Mouse (Mus musculus) frontal cortex, postnatal 36 days (tissue): ENCODE measurements around the gene Gnat3.
"Not testable (repeated sequence)": the region's sequence is repeated elsewhere in the genome, so short reads cannot be mapped to it uniquely, and the experiment has no call there.

Experiments used
- DNase-seq, 2 experiments: peaks; one replicate each; pipeline ENCODE4 v3.0.0; 2022; ENCODE audit warnings: low spot score in 2 of 2

The Gnat3 gene

DNA sequence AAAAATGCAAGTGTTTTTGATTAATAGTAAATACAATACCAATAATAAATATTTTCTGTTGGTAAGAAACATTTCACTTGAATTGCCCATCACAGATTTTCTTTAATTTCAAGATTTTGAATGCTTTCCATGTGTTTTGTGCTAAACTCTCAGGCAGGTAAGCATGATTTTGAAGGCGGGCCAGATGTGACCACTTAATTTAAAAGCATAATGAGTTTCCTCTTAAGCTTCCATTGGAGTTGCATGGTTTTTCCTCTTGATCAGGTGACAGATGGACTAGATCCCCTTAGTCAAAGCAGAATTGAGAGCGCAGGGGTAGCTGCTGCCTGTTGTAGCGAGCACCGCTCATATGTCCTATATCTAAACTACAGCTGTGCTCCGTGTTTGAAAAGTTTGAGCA is at the start of gene Gnat3:
Gnat3 (plus strand) TSS at position 301 of the 400 bp plus-strand sequence.
- no peak for DNase-seq

DNA sequence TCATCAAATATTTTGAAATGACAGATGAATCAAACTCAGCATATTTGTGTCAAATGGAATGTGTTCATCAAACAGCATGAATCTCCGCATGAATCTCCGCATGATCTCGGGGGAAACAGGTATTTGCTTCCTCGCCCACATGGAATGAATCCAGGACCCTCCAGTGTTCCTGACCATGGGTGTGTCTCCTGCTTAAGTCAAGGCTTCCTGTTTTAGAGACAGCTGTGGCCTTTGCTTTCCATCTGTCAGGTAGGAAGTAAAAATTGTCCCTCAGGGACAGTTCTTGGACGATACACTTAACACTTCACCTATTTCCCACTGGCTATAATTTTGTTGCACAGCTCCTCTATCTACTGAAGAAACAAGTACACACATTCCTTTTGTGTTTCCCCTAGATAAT is 43.4 kb upstream of the Gnat3 start:
- no peak for DNase-seq

DNA sequence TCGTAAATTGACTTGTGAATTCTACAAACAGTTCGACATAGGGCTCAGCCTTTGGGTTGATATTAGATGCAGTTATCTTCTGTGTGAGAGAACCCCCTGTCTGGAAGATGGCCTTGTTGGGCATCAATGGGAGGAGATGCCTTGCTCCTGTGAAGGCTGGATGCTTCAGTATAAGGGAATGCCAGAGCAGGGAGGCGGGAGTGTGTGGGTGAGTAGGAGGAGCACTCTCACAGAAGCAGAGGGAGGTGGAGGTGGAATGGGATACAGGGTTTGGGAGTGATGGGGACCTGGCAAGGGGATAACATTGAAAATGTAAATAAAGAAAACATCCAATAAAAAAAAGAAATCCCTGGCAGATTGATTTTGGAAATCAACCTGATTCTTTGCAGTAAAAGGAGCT is 38.7 kb upstream of the Gnat3 start:
- DNase-seq = no peak

DNA sequence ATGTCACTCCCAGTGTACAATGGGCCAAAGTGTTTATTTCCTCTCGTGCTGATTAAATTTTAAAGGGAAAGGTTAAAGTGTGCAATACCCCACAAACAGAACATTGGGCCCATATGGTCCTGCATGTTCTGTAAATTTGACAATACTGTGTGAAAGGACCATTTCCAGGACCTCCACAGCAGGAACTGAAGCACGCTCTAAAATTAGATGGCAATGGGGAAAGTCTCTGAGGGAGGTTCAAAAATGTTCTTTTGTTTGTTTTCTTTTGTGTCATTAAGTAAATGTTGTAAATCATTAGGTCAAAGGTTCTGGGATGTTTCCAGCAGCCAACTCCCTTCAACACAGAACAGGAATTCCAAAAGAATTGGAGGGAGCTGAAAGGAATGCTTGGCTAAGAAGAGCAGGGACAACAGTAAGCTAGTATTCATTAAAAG is 38.2 kb upstream of the Gnat3 start:
- no peak for DNase-seq

DNA sequence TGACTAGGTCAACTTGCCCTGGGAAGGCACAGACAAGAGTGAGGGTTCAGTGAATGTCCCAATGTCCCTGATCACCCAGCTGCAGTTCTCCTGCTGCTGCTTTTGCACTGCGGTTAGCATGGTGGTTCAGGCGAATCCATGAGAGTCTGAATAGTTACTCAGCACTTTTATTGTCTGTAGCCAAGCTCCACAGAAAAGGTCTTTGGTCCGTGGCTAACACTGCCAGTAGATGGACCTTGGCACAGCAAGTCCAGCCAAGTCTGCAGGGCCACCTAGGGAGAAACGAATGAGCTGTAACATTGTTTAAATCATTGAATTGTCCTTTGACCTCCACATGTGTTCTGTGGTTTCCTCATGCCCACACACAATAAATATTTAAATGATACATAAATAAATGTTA is 33.9 kb upstream of the Gnat3 start:
- no peak for DNase-seq

DNA sequence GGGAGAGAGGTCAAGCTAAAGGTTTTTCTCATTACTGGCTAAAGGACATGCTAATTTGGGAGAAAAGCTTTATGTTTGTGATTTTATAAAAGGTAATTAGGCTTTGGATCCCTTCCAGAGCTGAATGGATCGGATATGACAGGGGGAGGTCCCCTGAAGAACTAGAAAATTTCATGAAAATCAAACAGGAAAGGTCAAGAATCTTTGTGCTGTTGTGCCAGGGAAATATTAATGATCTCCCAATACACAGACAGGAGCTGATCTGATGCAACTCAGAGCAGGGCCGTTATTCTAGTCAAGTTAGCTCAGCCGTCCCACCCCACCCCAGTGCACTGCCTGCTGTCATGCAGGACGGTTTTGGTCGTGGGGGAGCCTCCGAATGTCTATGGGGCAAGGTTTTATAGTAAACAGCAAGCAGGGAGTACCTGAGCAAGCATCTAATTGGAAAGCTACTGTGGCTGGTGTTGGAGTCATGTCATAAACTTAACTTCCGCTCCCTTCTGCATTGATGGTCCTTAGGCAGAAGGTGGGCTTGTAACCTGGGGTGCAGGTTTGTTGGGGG is 33.3 kb upstream of the Gnat3 start:
- DNase-seq = no peak

DNA sequence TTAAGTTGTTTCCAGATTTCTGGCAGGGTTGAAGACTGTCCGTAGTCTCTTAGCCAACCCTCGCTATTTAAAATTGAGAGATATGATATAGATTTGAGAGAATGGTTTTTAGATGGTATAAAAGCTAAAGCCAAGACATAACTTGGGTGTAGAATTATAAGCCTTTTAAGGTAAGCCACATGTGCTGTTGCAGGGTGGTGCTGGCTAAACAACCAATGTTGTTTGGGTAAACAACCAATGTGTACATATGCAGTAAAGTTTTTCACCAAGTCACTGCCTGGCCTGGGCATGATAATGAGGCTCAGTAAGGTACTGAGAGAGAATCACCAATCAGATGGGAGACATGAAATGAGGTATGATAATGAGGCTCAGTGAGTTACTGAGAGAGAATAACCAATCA is 30.8 kb upstream of the Gnat3 start:
- not testable (repeated sequence) for DNase-seq

DNA sequence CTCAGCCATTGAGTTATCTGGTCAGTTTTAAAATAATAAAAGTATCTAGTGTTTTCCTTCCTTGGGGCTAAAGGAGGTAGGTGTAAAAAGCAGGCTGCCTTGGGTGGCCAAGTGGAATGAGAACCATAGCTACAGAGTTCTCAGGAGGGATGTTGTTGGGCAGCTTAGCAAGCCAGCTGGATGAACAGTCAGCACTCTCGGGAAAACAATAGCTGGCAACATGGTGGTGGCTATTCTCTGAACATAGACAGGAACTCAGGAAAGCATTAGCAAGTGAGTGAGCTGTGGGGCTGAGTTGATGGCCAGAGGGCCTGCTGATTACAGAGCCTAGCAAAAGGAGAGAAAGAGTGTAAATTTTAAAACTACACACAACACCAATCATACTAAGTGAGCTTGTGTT is 27.8 kb upstream of the Gnat3 start:
- no peak for DNase-seq

DNA sequence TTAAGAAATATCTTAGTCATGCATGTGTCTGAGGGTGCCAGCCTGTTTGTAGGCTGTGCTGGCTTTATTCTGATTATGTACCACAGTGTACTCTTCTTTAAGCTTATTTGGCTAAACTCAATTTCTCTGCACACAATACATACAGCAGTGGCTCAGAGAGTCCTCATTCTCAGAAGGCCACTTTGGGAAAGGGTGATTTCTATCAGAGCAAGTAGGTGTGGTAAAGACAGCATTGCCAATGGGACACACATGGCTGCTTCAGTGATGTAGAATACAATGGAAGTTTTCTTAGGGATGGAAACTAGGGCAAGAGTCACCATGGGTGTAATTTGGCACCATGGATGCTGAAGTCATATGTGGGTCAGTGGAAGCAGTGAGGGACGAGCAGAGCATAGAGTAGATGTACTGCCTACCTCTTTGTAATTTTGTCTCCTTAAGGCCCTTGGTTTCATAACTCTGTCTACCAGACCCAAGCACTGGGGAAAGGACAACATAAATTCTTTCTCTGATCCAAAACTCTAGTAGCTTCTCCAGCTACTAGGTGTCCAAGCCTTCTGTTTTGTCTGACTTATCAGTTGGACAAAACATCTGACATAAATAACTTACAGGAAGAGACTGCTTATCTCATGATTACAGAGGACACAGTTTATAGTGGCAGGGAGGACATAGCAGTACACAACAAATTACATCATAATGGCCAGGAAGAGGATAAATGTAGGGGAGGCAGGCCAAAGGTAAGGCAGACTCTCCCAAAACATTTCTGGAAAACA is 24.0 kb upstream of the Gnat3 start:
- DNase-seq = no peak

DNA sequence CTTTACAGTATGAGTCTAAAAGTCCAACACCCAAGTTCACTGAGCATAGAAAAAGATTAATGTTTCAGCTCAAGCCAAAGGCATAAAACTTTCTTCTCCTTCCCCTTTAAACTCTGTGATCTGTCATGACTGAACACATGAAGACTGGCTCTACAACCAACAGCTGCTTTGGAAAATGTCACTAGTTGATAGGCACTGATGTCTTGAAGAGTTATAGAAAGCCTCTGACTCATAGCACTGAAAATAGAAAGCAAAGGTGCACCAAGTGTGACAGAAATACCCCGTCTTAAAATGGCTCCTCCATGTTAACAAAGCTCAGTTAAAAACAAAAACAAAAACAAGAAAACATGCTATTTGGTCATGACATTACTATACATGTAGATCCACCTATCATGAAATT is 5.9 kb upstream of the Gnat3 start:
- no peak for DNase-seq

DNA sequence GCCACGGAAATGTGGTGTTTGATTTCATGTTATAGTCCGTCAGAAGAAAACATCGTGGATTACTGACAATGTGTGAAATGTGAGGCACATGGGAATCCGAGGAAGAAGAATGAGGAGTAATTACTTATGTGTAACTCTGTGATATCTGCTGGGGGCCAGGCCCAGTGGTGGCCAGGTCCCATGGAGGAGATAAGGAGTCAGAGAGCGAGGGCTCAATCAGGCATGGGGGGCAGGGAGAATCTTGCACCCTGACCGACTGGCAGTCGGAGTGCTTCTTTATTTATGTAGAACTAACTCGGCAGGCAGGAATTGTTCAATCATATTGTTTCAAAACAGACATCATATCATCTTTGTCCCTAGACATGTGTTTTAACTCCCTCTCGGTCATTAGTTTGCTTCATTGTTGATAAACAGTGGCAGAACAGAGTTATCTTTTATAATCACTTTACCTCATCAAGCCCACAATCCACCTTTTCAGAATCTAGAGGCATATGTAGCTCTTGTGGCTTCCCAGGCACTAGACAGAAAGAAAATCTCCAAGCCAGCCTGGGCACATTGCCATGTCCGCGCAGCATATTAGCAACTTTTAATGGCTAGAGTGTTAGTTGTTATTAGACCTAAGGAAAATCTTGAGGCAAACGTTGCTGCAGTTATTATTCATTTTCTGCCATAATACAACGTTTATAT is 7.5 kb downstream of the Gnat3 start:
- no peak for DNase-seq

DNA sequence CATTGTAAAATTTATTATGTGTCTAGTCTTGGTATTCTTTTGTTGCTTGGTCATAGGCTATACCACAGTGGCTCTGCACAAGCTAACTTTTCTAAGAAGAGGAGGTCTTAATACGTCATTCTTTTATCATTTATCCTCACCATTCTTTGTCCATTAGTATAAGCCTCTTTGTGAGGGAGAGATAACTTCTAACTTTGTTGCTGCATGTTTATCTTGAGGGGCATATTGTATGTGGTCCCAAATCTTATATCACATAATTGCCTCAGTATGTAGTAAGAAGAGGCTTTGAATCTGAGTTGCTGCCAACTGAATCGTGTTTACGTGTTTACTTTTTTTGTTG is 8.0 kb downstream of the Gnat3 start:
- no peak for DNase-seq

DNA sequence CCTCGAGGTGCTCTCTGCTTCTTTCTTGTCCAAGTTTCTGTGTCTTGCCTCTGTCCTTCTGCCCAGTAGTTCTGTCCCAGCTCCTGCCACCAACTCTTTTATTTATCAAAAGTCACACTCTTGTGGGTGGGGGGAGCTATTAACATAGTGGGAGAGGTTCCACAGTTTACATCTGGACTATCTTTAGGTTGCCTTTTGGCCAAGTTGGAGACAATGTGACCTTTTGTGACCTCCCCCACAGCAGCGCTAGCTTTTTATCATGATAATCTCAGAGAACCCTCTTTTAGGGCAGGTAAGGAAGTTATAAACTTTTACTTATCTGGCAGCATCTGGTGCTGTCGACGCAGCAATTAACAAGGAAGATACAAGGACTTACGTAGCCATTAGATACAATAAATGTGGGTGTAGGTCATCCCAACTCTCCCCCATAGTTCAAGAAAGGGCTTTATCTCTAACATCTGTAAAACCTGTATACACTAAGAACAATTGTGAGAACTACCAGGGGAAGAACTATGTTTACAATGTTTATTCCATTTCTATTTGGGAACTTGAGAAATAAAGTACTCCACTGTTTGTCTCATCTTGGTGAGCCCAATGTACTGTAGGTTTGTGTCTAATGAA is 18.3 kb downstream of the Gnat3 start:
- no peak for DNase-seq

DNA sequence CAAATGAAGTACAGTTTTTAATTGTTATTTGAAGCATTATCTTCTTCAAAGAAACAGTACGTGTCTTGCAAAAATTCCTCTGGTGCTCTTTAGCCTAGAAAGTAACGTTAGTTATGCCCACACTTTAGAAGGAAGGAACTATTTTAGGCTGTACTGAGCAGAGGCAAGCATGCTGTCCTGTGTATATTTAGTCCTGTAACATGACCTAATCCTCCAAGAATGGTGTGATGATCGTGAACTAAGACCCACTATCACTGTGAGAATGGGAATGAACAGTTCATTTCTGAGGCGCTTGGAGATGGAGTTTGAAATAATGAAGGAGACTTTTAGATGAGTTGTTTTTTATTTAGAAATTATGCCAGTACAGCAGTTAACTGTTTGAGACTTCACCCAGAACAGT is 20.4 kb downstream of the Gnat3 start:
- DNase-seq = no peak

DNA sequence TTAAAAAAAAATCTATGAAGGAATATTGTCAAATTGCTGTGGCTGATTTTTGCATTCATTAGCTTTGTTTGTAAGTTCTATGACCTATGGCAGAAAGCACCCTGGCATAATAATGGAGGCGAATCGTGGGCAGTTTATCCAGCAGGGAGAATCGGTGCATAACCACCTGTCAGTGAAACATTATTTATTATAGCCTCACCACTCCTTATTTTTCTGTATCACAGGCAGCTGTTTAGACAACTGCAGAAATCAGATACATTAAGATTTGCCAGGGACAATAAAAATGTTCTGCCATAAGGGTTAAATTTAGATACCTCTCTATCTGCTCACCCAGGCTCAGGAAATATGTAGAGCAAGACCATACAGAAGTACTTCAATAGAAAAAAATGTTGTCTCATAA is 22.2 kb downstream of the Gnat3 start:
- no peak for DNase-seq

DNA sequence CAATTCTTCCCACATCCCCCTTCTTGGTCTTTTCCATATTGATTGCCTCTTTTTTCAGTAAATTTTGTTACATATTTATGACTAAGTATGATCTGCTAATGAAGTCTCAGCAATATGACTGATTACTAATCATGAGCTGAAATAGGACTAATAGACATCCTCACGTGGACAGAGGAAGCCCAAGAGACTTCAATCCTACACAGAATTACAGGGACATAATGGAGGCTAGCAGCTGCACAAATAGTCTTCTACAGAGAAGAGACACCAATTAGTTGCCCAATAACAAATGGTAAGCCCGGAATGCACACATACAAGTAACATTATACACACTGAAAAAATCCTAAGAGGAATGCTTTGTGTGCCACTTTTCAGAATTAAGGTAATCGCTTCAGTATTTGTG is 24.3 kb downstream of the Gnat3 start:
- DNase-seq = no peak

DNA sequence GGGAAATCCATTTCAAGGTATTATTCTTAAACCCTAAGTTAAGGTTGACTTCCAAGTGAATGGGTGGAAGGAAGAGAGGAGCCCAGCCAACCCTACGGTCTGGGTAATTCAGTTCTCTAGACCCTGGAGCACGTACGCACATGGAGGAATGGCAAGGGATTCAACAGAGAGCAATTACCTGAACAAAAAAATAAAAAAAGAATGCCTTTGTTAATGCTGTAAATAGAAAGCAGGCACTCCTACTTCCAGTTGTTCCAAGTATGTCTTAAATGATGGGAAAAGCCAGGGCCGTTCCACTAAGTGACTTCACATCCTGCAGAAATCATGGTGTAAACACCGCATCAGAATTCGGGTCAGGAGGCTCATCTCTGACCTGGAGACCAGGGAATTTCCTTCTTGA is 28.3 kb downstream of the Gnat3 start:
- DNase-seq = no peak

DNA sequence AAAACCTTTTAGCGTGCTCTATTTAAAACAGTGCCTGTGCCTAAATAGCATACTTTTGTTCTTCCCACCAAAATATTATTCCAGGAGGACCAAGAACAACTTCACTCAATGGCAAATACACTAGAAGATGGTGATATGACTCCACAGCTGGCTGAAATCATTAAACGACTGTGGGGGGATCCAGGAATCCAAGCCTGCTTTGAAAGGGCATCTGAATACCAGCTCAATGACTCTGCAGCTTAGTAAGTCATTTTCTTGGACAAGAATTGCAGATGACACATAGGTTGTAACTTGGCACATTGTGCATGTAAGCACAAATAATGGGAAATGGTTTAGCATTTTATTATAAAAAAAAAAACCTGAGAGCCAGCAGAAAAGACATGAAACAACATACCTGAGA is 37.2 kb downstream of the Gnat3 start:
- DNase-seq = no peak

DNA sequence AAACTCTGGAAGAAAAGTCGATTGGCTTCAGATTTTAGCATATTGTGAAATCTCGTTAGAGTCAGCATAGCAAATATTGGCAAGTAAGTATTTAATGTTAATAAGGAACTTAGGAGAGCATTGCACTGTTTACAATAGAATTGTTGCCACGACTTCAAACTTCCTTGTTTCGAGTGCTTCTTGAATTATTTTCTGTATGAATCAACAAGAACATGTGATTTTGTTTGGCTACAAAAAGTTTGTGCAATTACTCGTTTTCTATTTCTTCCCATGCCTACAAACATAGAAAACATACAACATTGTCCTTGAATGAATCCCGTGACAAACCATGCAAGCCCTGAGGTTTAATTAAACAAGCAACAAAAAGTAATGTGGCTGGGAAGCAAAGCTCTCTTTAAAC is 37.8 kb downstream of the Gnat3 start:
- no peak for DNase-seq

DNA sequence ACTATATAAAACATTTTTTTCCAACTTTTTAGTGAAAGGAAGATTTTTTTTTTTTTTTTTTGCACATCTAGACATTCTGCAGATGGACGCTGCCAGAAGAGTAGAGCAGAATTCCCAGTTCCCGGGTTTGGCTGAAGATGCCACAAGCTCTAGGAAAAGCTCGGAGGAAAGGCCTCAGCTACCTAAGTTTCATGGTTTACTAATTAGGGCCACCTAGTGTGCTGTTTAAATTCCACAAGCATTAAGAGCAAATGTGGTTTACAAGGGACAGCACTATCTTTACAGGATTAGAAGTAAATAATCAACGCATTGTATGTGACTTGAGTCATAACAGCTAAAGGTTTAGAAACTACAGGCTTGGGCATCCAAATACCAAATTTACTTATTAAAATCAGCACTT is 39.3 kb downstream of the Gnat3 start:
- DNase-seq = no peak

DNA sequence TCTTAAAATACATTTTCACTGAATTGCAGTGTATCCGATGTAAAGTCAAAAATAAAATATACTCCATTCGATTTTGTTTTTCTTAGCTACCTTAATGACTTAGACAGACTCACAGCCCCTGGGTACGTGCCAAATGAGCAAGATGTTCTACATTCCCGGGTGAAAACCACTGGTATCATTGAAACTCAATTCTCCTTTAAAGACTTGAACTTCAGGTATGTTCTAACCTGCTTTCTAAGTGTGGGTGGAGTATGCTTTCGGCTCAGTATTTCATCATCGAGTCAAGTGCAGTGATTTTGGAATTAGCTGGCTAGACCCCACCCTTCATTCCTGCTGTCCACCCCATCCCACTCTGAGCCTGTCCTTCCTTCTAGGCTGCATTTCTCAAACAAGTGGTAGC is 41.3 kb downstream of the Gnat3 start:
- no peak for DNase-seq

DNA sequence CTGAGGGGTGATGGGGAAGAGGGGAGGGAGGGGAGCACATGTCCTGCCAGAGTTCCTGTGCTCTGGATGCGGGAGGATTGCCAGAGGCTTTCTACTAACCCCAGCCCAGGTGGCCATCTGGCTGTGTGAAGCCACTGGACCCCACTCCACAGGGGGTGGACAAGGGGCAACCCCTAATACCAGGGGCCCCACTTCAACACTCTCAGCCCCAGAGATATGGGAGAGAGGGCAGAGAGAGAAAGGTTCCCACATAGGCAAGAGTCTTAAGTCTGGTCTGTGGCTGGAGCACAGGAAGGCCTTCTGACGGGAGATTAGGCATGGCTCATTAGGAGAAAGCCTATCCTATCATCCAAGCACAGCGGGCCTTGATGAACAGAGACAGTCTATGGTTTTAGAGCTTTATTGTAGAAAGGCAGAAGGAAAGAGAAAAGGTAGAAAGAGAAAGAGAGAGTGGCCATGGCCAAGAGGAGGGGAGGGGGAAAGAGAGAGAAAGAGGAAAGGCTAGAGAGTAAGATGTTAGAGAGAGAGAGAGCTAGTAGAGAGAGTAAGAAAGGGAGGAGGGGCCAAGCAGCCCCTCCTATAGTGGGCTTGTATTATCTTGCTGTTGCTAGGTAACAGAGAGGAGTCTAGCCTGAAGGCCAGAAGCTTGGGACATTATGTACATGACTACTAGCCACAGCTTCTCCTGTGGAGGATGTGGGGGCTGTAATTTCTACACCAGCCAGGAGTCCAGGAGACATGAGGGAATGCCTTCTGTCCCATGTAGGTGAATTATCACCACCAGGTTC is 42.7 kb downstream of the Gnat3 start:
- DNase-seq = no peak
